Mouse (Mus musculus) urinary bladder, postnatal 10 days (tissue): ENCODE data around the gene Bptf.
"Not testable (repeated sequence)": the region's sequence is repeated elsewhere in the genome, so short reads cannot be mapped to it uniquely, and the experiment has no call there.

Experiments used
- DNase-seq: peaks from one replicate; pipeline ENCODE4 v3.0.0; 2022; ENCODE audit warnings: low spot score

Gene Bptf

DNA sequence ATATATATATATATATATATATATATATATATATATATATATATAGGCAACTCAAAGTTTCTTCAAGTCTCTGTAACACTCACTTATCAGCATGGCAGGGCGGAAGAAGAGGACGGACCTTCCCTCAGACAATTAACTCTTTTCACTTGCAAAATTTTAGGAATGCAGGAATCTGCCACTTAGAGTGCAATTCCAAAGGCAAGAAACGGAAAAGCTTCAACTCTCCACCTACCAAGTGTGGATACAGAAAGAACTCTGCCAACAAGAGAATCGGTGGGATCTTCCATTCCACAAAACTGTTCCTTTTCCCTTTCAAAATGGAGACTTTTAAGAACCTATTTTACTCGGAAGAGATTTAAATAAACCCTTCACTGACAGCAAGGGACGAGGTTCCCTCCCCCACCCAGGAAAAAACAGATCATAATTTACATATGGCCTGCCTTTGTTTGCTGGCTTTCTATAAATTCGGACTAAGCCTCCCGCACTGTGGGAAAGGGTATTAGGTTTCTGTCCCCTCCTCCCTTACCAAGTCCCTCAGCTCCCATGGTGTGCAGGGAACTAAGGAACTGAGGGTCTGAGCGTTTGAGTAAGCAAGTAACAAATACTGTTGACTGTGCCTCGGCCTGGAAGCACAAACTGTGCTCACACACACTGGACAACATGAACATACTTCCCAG is 17.9 kb downstream of the Bptf start:
- no peak for DNase-seq

DNA sequence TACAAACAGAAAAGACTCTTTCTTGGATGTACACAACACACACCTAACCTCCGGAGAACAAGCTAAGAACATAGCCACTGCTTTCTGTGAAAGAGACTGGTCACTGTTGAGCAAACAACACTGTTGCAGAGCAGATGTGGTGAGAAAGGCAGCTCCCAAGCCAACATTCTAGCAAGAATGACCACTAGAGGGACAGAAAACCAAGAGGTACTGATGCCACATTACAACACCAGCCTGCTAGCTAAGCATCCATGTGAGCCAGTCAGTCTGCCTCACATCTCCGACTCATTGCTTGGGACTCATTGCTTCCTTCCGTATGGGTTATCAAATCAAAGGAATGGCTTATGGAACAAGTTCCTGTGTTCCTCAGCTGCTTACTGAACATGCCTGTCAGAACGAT is 18.8 kb downstream of the Bptf start:
- DNase-seq, result no peak

DNA sequence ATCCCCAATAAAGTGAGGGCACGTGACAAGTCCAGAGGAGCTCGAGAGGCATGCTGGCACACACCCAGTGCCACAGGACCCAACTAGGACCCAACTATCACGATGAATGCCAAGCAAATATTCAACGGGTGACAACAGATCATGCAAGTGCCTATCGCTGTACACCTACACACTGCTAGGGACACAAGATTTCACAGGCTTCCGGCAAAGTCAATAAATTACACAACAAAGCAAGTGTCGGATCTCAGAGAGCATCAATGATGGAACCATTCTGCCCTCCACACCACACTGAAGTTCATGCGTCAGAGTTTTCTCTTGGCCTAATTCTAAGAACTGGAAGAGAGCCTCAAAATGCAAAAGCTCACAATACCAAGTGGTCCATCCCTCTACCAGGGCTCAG is 22.3 kb downstream of the Bptf start:
- DNase-seq, result no peak

DNA sequence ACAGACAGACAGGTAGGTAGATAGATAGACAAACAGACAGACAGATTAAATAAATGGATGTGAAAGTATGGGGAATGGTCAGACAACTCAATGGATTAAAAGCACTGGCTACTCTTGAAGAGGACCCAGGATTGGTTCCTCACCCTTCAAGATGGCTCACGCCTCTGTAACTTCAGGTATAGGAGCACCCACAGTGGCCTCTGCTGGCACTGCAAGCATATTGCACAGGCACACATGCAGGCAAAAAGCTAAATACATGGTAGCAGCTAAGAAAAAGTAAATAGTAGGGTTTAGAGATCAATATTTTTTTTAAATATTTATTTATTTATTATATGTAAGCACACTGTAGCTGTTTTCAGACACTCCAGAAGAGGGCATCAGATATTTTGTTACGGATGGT is 23.0 kb downstream of the Bptf start:
- no peak for DNase-seq

DNA sequence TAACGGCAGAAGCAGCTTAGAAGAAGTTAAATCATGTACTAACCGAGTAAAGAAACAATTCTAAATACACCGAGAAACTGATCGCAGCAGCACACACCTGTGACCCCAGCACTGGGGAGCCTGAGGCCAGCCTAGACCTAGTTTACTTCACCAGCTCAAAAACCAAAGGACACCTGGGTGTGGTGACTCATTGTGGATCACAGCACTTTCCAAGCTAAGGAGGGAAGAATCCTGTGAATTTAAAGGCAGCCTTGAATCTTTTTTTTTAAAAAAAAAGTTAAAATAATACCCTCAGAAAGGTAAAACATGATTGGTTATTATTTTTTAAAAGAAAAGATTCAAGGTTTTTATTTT is 24.2 kb downstream of the Bptf start:
- no peak for DNase-seq

DNA sequence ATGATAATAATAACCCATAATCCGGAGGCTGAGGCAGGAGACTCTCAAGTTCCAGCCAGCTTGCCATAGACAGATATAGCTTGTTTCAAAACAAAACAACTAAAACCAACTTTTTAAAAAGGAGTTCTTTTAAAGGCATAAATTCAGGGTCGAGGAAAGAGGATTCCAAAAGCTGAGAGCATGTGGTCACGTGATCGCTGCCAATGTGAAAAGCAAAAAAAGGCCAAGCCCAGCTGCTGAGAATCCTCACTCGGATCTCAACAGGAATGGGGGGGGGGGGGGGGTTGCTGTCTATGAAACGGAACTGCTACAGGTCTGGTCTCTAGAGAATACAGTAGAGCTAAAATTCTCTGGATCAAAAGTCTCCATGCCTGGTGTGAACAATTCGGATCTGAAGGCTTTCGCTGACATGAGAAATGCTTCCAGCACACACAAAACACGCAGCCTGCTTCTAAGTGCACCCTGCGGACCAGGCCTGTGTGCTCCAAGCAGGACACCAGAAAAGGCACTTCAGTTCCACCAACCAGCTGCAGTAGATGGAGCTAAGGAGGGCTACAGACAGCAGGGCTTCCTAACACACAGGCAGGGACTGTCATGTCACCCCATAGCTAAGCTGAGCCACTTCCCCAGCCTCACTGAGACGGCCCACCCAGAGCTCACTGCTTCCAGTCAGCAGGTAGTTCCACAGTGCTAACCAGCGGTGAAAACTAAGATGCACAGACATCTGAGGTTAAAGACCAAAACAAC is 24.8 kb downstream of the Bptf start:
- no peak for DNase-seq

DNA sequence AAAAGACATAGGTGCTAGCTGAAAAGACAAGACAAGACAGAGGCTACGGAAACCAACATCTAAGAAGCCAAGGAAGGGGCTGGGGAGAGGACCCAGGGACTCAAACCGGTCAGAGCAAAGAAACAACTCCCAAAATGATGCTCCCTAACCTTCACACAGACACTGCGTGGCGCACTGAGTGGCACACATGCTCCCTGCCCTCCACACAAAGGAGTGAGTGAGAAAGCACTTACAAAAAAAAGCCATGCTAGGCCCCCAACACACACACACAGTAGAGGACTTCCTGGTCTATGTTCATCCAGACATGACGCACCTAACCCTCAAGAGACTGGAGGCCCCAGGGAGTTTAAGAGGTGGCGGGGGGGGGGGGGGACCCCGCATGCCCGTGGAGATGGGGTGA is 25.5 kb downstream of the Bptf start:
- no peak for DNase-seq

DNA sequence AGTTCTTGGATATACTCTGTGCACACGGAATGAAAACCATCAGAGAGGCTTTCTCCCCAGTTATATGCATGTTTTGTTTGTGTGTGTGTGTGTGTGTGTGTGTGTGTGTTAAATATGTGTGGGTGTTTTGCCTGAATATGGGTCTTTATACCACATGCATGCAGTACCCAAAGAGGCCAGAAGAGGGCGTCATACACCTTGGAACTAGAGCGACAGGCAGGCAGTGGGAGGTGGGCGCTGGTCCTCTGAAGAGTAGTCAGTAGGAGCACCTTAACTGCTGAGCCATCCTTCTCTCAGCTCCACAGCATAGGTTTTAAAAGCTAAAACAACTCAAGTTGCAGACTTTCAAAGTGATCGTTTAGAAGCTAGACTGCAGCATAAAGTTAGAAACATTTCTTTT is 26.7 kb downstream of the Bptf start:
- peak; percentile 37 for DNase-seq

DNA sequence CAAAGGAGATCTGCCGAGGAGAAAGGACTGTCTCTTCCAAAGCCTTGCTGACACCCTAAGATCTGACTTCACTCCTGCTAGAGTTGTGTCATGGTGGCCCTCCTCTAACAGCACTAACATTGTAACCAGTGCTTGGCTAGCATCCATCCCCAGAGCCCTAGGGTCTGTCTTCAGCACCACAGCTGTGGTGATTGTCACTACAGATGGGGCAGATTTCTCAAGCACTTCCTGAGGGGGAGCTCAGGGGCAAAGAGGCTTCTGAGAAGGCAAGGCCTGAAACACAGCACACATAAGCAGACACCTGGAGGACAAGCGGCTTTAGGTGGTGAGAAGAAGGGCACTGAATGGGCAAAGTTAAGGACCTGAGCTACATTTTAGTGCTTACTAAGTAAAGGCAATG is 28.2 kb downstream of the Bptf start:
- DNase-seq, result no peak

DNA sequence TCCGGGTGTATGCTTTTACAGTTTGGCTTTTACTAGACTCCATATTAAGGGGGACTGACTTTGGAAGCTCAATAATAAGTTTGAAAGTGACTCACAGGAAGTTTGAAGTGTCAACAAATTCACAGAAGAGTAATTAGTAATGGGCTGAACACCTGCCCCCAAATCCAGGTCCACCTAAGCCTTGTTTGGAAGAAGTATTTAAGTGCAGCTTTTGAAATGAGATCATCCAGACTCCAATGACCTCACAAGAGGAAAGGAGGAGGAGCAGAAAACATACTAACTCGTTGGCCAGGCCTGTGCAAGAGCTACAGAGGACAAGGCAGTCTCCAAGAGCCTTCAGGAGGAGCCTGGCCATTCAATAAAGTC is 28.7 kb downstream of the Bptf start:
- DNase-seq, result no peak

DNA sequence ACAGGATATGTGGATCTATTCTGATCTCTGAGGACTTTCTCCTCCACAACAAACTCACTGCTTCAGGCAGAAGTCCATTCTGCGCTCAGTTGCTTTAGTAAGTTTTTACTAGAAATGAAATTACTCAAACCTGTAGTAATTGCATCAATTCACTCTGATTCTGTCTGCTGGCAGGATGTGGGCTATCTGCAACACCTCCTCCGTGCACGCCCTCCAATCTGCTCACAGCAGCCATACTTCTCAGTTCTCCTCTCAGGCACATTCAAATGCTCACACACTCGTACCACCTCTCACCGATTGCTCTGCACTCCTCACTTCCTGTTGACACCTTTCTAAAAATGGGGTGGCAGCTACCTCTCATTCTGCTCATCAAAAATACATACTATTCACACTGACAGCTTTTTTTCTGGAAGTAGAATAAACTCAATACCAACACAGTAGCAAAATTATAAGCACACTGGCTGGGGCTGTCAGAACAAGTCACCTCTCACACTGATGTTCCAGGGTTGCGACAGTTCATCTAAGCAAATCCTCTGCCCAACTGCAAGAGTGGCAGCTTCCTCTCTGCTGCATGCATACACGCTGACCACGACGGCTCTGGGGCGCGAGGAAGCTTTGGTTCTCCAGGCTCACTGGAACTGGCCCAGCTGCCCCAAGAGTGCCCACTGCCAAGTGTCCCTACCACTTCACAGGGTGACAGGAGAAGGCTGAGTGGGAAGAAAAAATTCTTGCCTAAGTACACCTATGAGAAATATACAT is 29.3 kb downstream of the Bptf start:
- no peak for DNase-seq

DNA sequence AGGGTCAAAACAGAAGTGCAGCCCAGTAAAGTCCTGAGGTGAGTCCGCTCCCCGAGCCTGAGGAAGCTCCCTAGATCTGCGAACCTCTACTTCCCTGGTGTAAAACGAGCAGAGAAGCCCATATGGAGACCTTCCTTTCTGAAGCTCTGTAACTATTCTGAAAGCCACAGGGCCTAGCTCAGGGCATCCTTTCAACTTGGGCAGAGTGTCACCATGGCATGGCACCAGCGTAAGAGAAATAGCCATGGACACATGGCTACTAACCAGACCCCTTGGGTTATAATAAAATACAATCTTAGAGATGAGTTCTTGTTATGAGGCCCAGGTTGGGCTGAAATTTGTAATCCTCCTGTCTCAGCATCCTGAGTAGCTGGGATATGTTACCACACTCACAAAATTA is 35.0 kb downstream of the Bptf start:
- no peak for DNase-seq

DNA sequence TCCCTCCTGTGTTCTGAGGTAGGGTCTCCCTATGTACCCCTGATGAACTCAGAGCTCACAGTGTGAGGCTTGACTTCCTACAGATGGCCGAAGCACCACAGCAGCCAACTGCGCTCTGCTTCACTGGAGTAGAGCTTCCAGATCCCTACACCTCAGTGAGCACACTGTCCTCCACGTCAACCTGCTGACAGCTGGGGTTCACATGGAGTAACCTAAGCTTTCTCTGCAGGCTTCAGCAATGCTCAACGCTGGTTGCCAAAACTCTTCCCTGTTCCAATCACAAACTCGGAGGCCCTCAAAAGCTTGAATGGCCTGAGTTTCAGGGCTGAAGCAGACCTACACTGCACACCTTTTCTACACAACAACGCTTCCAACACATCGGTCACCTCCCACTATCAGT is 38.1 kb downstream of the Bptf start:
- DNase-seq, result no peak

DNA sequence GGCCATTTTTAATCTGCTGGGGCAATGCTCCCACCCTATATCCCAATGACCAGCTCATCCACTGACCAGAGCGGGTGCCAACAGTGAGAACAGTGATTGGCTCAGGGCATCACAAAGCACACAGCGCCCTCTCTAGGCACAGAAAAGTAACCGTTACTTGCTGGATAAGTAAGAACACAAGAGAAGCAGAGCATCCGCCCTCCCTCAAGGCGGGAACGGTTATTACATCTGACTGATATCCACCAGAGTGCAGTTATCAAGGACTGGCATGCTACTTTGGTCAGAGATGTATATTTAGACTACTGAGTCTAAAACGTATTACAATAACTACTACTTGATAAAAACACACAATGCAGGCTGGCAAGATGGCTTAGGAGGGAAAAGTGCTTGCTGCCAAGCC is 39.3 kb downstream of the Bptf start:
- no peak for DNase-seq

DNA sequence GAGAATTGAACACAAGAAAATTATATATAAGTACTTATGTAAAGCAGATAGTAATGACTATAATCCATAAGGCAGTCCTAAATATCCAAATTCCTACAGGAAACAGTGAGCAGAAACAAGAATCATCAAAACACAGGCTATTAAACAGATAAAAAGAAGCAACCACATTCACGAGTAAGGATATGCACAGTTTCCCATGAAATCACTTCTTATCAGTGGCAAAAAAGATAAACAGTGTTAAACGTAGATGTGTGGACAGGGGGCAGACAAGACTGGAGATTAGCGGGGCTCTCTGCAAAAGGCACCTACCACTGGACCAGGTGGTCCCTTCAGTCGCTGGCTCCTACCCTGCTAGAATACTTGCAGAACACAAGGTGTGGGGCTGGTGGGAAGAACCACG is 46.1 kb downstream of the Bptf start:
- no peak for DNase-seq

DNA sequence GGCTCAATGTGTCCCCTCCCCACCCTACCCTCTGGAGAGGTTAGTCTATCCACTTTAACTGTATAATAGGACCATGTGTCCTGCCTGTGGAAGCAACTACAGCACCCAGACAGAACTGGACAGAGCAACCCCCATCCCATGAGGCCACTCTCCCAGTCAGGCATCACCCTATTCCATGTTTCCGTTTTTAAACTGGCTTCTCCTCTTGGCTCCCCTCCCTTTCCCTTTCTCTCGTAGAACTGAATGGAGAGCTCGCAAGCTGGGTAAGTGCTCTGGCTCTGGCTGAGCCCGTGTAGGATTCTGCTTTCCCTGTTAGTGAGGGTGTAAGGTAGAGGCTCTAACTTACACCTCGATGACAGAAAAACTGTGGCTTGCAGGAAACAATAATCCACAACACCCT is 48.4 kb downstream of the Bptf start:
- no peak for DNase-seq

DNA sequence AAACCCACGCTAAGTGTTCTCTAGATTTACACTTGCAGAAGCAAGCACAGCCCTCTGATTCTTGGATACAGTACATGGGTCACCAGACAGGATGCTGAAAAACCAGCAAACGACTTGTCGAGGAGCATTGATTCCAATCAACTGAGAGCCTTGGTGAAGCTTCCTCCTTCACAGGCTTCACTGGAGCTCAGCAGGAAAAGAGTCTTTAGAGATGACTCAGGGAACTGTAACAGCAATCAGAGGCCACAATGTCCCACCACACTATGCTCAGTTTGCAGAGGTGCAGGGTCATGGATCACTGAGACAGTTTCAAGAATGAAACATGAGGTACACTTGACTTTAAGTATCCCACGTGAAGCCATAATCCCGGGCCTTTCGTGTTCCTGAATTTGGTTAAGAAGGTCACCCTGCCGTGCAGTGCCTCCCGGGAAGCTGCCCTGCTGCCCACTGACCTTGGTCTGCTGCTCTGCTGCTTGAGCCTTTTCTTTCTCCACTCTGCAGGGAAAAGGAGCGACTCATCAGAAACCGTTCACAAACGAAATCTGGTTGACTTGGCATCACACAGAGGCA is 66.6 kb downstream of the Bptf start:
- no peak for DNase-seq

DNA sequence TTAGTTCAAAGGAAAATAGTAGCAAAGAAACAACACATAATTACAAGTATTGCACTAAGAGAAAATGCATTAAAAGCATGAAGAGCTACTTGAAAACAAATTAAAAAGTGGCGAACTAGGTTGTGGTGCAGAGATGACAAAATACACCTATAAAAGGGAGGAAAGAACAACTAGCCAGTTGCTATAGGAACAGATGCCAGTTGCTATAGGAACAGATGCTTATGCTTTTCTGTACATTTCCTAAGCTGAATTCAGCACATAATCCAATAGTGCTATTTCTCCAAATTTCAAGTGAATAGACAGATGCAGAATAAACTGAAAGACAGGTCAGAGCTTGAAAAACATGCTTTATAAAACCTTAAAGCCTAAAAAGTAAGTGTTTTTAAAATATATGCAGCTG is 67.3 kb downstream of the Bptf start:
- DNase-seq, result no peak

DNA sequence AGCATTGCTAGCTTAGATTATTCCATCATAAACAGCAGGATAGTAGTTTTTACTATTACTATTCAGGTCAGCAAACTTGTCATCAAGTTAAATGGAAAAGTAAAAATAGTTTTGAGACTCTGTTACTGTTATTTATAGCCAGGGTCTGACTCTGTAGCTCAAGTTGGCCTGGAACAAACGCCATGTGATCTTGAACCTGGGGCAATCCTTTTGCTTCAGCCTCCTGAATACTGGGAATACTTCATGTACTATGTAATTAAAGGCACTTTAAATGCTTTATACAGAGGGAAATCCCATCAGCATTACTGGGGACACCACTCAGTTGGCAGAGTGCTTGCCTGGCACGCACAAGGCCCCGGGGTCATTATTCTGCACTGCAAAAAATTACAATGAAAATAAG is 68.9 kb downstream of the Bptf start:
- no peak for DNase-seq

DNA sequence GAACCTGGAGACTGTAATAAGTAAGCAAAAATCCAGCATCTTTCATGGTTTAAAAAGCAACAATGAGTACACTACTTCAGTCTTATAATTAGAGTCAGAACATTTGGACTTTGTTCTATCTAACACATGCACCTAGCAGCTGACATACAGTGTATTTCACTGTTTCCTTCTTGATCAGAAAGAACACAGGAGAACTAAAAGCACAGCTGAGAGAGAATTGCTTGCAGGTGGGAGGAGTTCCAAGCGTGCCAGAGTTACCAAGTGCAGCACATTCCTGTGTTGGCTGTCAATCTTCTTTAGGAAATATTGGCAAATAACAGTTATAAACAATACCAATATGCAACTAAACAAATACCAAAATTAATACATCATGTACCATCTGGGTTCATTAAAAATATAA is 71.0 kb downstream of the Bptf start:
- DNase-seq, result no peak

DNA sequence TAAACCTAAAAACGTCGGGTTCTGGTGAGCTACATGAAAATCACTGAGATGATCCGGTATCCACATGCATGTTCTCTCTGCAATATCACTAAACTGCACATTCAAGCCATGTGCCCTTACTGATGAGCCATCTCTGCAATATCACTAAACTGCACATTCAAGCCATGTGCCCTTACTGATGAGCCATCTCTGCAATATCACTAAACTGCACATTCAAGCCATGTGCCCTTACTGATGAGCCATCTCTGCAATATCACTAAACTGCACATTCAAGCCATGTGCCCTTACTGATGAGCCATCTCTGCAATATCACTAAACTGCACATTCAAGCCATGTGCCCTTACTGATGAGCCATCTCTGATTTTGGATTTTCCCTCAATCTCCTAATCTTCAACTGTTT is 72.3 kb downstream of the Bptf start:
- not testable (repeated sequence) for DNase-seq

DNA sequence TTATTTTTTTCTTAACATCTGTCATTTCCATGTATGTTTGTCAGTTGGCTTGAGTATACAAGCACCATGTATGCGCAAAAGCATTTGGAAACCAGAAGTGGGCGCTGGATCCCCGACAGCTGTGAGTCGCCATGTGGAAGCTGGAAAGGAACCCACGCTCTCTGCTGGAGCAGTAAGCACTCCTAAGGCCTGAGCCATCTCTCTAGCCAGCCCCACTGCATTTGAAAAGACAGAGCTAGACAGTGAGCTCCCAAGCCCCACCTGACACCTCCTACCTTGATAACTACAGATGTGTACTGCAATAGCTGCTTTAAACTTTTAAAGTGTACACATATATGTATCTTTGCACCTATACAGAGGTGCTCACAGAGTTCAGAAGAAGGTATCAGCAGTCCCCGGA is 74.5 kb downstream of the Bptf start:
- DNase-seq, result no peak

DNA sequence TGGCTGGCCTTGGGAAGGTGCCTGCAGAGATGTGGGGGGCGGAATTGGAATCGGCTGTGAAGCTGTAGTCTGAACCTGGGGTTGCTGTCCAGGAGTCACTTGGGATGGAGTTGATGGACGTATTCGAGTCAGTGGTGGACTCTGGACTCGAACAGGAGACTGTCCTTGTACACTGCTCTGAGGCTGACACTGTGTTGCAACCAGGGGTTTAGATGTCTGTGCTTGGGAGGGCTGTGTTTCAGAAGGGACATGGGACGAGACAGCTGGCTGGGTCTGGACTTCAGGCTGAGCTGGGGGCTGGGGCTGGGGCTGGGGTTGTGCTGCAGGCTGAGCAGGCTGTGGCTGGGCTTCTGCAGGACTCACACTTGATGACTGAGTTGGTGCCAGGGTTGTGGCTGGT is 77.1 kb downstream of the Bptf start:
- no peak for DNase-seq
